Mouse (Mus musculus) cerebral cortex, adult 2 months (tissue): ENCODE results near the gene Il17ra.

Source experiments
- WGBS: fragments of 180-500 bp; shearing (Covaris S2); methylation state at CpG from one replicate; pipeline ENCODE4 v1.1.7; 2018; 5-methylcytosine and 5-hydroxymethylcytosine counted together

Il17ra gene

GRCm38 (mm10) chr6:120463086-120463871 is at the start of gene Il17ra:
Gene Il17ra (plus strand): TSS chr6:120463247.
- under 1% methylated on average over 90 of the region's 90 CpGs for WGBS

GRCm38 (mm10) chr6:120438161-120438560 is 24.9 kb upstream of the Il17ra start:
- 91% methylated on average over 3 of the region's 3 CpGs for WGBS

GRCm38 (mm10) chr6:120442171-120442749 is 20.8 kb upstream of the Il17ra start:
- 55% methylated on average over 4 of the region's 4 CpGs for WGBS

- 41% methylated on average over 14 of the region's 14 CpGs for WGBS
Observed at GRCm38 (mm10) chr6:120443363-120444355, 19.4 kb upstream of the Il17ra start.

GRCm38 (mm10) chr6:120450208-120450607 is 12.8 kb upstream of the Il17ra start:
- WGBS = 83% methylated on average over 3 of the region's 3 CpGs

GRCm38 (mm10) chr6:120452384-120453102 is 10.5 kb upstream of the Il17ra start:
- 88% methylated on average over 11 of the region's 11 CpGs for WGBS

GRCm38 (mm10) chr6:120453103-120453445 is 10.0 kb upstream of the Il17ra start:
- 71% methylated on average over 5 of the region's 5 CpGs for WGBS

- WGBS = 86% methylated on average over 3 of the region's 3 CpGs
Observed at GRCm38 (mm10) chr6:120453556-120453955, 9.5 kb upstream of the Il17ra start.

GRCm38 (mm10) chr6:120454627-120455077 is 8.4 kb upstream of the Il17ra start:
- WGBS = 53% methylated on average over 11 of the region's 11 CpGs

GRCm38 (mm10) chr6:120457074-120457473 is 6.0 kb upstream of the Il17ra start:
- 74% methylated on average over 7 of the region's 7 CpGs for WGBS

- WGBS = 80% methylated on average over 5 of the region's 5 CpGs
Observed at GRCm38 (mm10) chr6:120457751-120458150, 5.3 kb upstream of the Il17ra start.

- WGBS = 76% methylated on average over 15 of the region's 15 CpGs
Observed at GRCm38 (mm10) chr6:120461217-120461616, 1.8 kb upstream of the Il17ra start.

- 67% methylated on average over 6 of the region's 6 CpGs for WGBS
Observed at GRCm38 (mm10) chr6:120462251-120462650, 796 bp upstream of the Il17ra start.

GRCm38 (mm10) chr6:120463884-120464283 is 837 bp downstream of the Il17ra start:
- 4% methylated on average over 11 of the region's 11 CpGs for WGBS

- 58% methylated on average over 9 of the region's 9 CpGs for WGBS
Observed at GRCm38 (mm10) chr6:120464406-120464939, 1.4 kb downstream of the Il17ra start.

- WGBS = 57% methylated on average over 4 of the region's 4 CpGs
Observed at GRCm38 (mm10) chr6:120465393-120465792, 2.3 kb downstream of the Il17ra start.

GRCm38 (mm10) chr6:120466609-120467329 is 3.7 kb downstream of the Il17ra start:
- 79% methylated on average over 10 of the region's 10 CpGs for WGBS

GRCm38 (mm10) chr6:120468259-120468658 is 5.2 kb downstream of the Il17ra start:
- 97% methylated on average over 4 of the region's 4 CpGs for WGBS

- 74% methylated on average over 3 of the region's 3 CpGs for WGBS
Observed at GRCm38 (mm10) chr6:120469268-120469667, 6.2 kb downstream of the Il17ra start.

- WGBS = 75% methylated on average over 1 of the region's 1 CpGs
Observed at GRCm38 (mm10) chr6:120470666-120471065, 7.6 kb downstream of the Il17ra start.
